Mouse (Mus musculus) stomach, postnatal 0 days (tissue): ENCODE data around the gene Glrx.

Experiments used
- CTCF ChIP-seq: IDR thresholded peaks from 2 replicates; pipeline ENCODE4 v1.5.1; 2016; ENCODE audit warnings: antibody characterized with exemption, low read depth, mild to moderate bottlenecking, moderate library complexity
- EP300 ChIP-seq: optimal IDR thresholded peaks from 2 replicates; pipeline ENCODE3; 2016; ENCODE audit warnings: antibody characterized with exemption

- TF ChIP-seq CTCF (no peak), EP300 (no peak)
Measured at GRCm38 (mm10) chr13:75833499-75833898, 6.2 kb upstream of the Glrx start.
